Mouse (Mus musculus): ENCODE data around the gene Vipr1.

Gene Vipr1

GRCm38 (mm10) chr9:121719347-121720331 is 77.1 kb downstream of the Vipr1 start:
- DNase-seq: no peak

All from layer of hippocampus, adult 9-11 months (tissue).